Mouse (Mus musculus) liver, embryonic 14.5 days (tissue): ENCODE data around the gene Pole. TPM values are rescaled to one million over a fixed set of nuclear protein-coding genes. Genes with fewer than 3 reads are reported as not detected.

Experiments
- ATAC-seq: fragments of 200-750 bp; cut with Nextera tagmentation; 2 replicates; pipeline ENCODE4 v1.8.0; 2017; ENCODE audit warnings: moderate number of reproducible peaks, mild to moderate bottlenecking, moderate library complexity; ENCODE audit not compliant: insufficient read depth
- DNase-seq, 3 experiments: peaks; one replicate each; pipeline ENCODE4 v3.0.0-alpha.2; 2012 to 2013; ENCODE audit warnings: low read depth in 3 of 3, low spot score in 3 of 3
- H3K27ac ChIP-seq: fragments of 300-500 bp; sonication (generic); 2 replicates; pipeline ENCODE4 v1.5.1; 2014; ENCODE audit warnings: moderate library complexity, mild to moderate bottlenecking, control low read depth, inconsistent platforms
- H3K27me3 ChIP-seq: fragments of 300-500 bp; sonication (generic); 2 replicates; pipeline ENCODE4 v1.6.1; 2014; ENCODE audit warnings: mild to moderate bottlenecking, low read length, moderate library complexity; ENCODE audit not compliant: control insufficient read depth, insufficient read depth
- H3K36me3 ChIP-seq: fragments of 300-500 bp; sonication (generic); replicated peaks from 2 replicates; pipeline ENCODE4 v1.6.1; 2014; ENCODE audit warnings: low read depth; ENCODE audit not compliant: control insufficient read depth, insufficient read depth
- H3K4me1 ChIP-seq, 2 experiments: fragments of 200-500 bp in 1 of 2; fragments of 300-500 bp in 1 of 2; sonication (generic) in 1 of 2; replicated peaks; 2 replicates each; pipeline ENCODE4 v1.6.1; 2012 to 2014; ENCODE audit warnings: antibody characterized with exemption in 1 of 2, inconsistent platforms in 1 of 2, low read length in 1 of 2; ENCODE audit not compliant: control insufficient read depth in 2 of 2, insufficient read depth in 2 of 2
- H3K4me2 ChIP-seq: fragments of 300-500 bp; sonication (generic); 2 replicates; pipeline ENCODE4 v1.6.1; 2014; ENCODE audit warnings: low read depth, mild to moderate bottlenecking, control low read depth, moderate library complexity
- H3K4me3 ChIP-seq, 2 experiments: fragments of 200-500 bp in 1 of 2; fragments of 300-500 bp in 1 of 2; sonication (generic) in 1 of 2; 2 replicates each; pipeline ENCODE4 v1.5.1; 2012 to 2014; ENCODE audit warnings: low read depth in 2 of 2, low read length in 2 of 2, mild to moderate bottlenecking in 2 of 2, control low read depth in 1 of 2, inconsistent platforms in 1 of 2, moderate library complexity in 1 of 2; ENCODE audit not compliant: insufficient read depth in 1 of 2
- H3K9ac ChIP-seq: fragments of 300-500 bp; sonication (generic); replicated peaks from 2 replicates; pipeline ENCODE4 v1.6.1; 2014; ENCODE audit warnings: mild to moderate bottlenecking, control low read depth, moderate library complexity
- H3K9me3 ChIP-seq: fragments of 300-500 bp; sonication (generic); 2 replicates; pipeline ENCODE4 v1.6.1; 2016; ENCODE audit warnings: low read length, mixed read lengths; ENCODE audit not compliant: control insufficient read depth
- CTCF ChIP-seq: IDR thresholded peaks from 2 replicates; pipeline ENCODE4 v1.5.1; 2016; ENCODE audit warnings: antibody characterized with exemption, low read depth, control low read depth
- EP300 ChIP-seq: IDR thresholded peaks from 2 replicates; pipeline ENCODE4 v1.6.1; 2016; ENCODE audit warnings: antibody characterized with exemption, low read depth
- WGBS: fragments of 180-500 bp; shearing (Covaris S2); extraction: QIAGEN DNeasy Blood & Tissue Kit; methylation state at CpG from one replicate; pipeline ENCODE4 v1.1.7; 2014; ENCODE audit not compliant: insufficient replicate concordance; 5-methylcytosine and 5-hydroxymethylcytosine counted together
- polyA plus RNA-seq, 2 experiments: library from polyadenylated mRNA; depleted of rRNA in 1 of 2; stranded (reverse) in 1 of 2; unstranded in 1 of 2; fragments of >200 nt; fragmentation: Nextera tagmentation in 1 of 2; extraction: Ambion mirVana in 1 of 2; gene quantifications; 2 replicates each; pipeline versions ENCODE4 v1.2.1 to v1.2.3; 2012 to 2014

Gene Pole
- polyA plus RNA-seq, 2 experiments = 16.7 to 18.8 TPM

GRCm38 (mm10) chr5:110379823-110380222, 93.7 kb downstream of the Pole start:
- Histone ChIP-seq H3K4me3 (no peak overlapping the region), H3K4me2 (no peak overlapping the region), H3K27me3 (no peaks in the 10 kb centered on the region), H3K36me3 (no peaks in the 10 kb centered on the region), H3K9ac (no peak overlapping the region), H3K27ac (no peak overlapping the region), H3K4me1 (no peaks in the 10 kb centered on the region), H3K9me3 (no peaks in the 10 kb centered on the region)
- ATAC-seq (no peak), DNase-seq (no peak)
- TF ChIP-seq EP300 = no peak
- TF ChIP-seq CTCF = no peak
- WGBS = 74% methylated on average over 4 of the region's 4 CpGs

GRCm38 (mm10) chr5:110384491-110384890, 98.4 kb downstream of the Pole start:
- Histone ChIP-seq H3K9me3 (no peaks in the 10 kb centered on the region), H3K4me2 (no peak overlapping the region), H3K9ac (no peak overlapping the region), H3K27ac (no peak overlapping the region), H3K36me3 (no peaks in the 10 kb centered on the region), H3K27me3 (peaks cover 13% of the 10 kb centered on the region), H3K4me1 (no peaks in the 10 kb centered on the region), H3K4me3 (no peak overlapping the region)
- TF ChIP-seq CTCF (no peak), EP300 (no peak)
- ATAC-seq (no peak), DNase-seq (no peak)
- 75% methylated on average over 6 of the region's 6 CpGs for WGBS

- ATAC-seq = no peak
Observed at GRCm38 (mm10) chr5:110385263-110385662, 99.2 kb downstream of the Pole start.

GRCm38 (mm10) chr5:110386371-110387330, 100.5 kb downstream of the Pole start:
- peak overlapping the region; percentile 34 to 45 for H3K4me3 ChIP-seq
- H3K4me2 ChIP-seq = peak overlapping the region; percentile 61
- no peak overlapping the region for H3K9ac ChIP-seq
- peaks cover 13% of the 10 kb centered on the region for H3K27me3 ChIP-seq
- H3K9me3 ChIP-seq = no peaks in the 10 kb centered on the region
- no peak overlapping the region for H3K27ac ChIP-seq
- TF ChIP-seq CTCF = no peak
- no peak for TF ChIP-seq EP300
- ATAC-seq = peak; percentile 63
- 5% methylated on average over 89 of the region's 90 CpGs for WGBS
- no peaks in the 10 kb centered on the region for H3K4me1 ChIP-seq
- no peak for DNase-seq
- H3K36me3 ChIP-seq = no peaks in the 10 kb centered on the region

More at GRCm38 (mm10) chr5:110385263-110385662, 99.2 kb downstream of the Pole start:
- peaks cover 13% of the 10 kb centered on the region for H3K27me3 ChIP-seq
- WGBS = 59% methylated on average over 4 of the region's 4 CpGs
- H3K27ac ChIP-seq = no peak overlapping the region
- H3K4me3 ChIP-seq = no peak overlapping the region
- H3K9me3 ChIP-seq = no peaks in the 10 kb centered on the region
- H3K4me2 ChIP-seq = no peak overlapping the region
- no peaks in the 10 kb centered on the region for H3K4me1 ChIP-seq
- TF ChIP-seq EP300 = no peak
- no peak for TF ChIP-seq CTCF
- H3K9ac ChIP-seq = no peak overlapping the region
- no peaks in the 10 kb centered on the region for H3K36me3 ChIP-seq
- no peak for DNase-seq

Other genes starting within 250 kb of the Pole start
- gene Gm17655, start 213.8 kb upstream of the Pole start, polyA plus RNA-seq (2012; rRNA removed) = 0.30 and 0.59 TPM in 2 replicates
- gene Gm17655, start 213.8 kb upstream of the Pole start, polyA plus RNA-seq (2014; fragmentation: Nextera tagmentation; extraction: Ambion mirVana) = 2.0 and 2.3 TPM in 2 replicates
- gene Gm35315, start 191.9 kb upstream of the Pole start, polyA plus RNA-seq (2012; rRNA removed) = 0.53 and 0.81 TPM in 2 replicates
- gene Gm35315, start 191.9 kb upstream of the Pole start, polyA plus RNA-seq (2014; fragmentation: Nextera tagmentation; extraction: Ambion mirVana) = 0.51 and 0.81 TPM in 2 replicates
- 0.13 and 0.24 TPM in 2 replicates for gene Plcxd1, start 186.3 kb upstream of the Pole start, polyA plus RNA-seq (2012; rRNA removed)
- gene Plcxd1, start 186.3 kb upstream of the Pole start, polyA plus RNA-seq (2014; fragmentation: Nextera tagmentation; extraction: Ambion mirVana) = 0.14 and 0.18 TPM in 2 replicates
- 20.3 and 21.4 TPM in 2 replicates for gene Gtpbp6, start 178.1 kb upstream of the Pole start, polyA plus RNA-seq (2012; rRNA removed)
- gene Gtpbp6, start 178.1 kb upstream of the Pole start, polyA plus RNA-seq (2014; fragmentation: Nextera tagmentation; extraction: Ambion mirVana) = 4.6 and 6.1 TPM in 2 replicates
- gene Zfp605, start 176.2 kb upstream of the Pole start, polyA plus RNA-seq (2012; rRNA removed) = 0.47 and 0.66 TPM in 2 replicates
- gene Zfp605, start 176.2 kb upstream of the Pole start, polyA plus RNA-seq (2014; fragmentation: Nextera tagmentation; extraction: Ambion mirVana) = 0.62 and 0.86 TPM in 2 replicates
- gene Chfr, start 150.5 kb upstream of the Pole start, polyA plus RNA-seq (2012; rRNA removed) = 15.8 and 16.0 TPM in 2 replicates
- 18.3 and 19.1 TPM in 2 replicates for gene Chfr, start 150.5 kb upstream of the Pole start, polyA plus RNA-seq (2014; fragmentation: Nextera tagmentation; extraction: Ambion mirVana)
- 3.4 and 4.4 TPM in 2 replicates for gene Golga3, start 109.6 kb upstream of the Pole start, polyA plus RNA-seq (2012; rRNA removed)
- gene Golga3, start 109.6 kb upstream of the Pole start, polyA plus RNA-seq (2014; fragmentation: Nextera tagmentation; extraction: Ambion mirVana) = 5.7 and 7.4 TPM in 2 replicates
- gene Ankle2, start 55.3 kb upstream of the Pole start, polyA plus RNA-seq (2012; rRNA removed) = 3.3 and 5.8 TPM in 2 replicates
- gene Ankle2, start 55.3 kb upstream of the Pole start, polyA plus RNA-seq (2014; fragmentation: Nextera tagmentation; extraction: Ambion mirVana) = 10.4 and 11.9 TPM in 2 replicates
- gene Pgam5, start 16.4 kb upstream of the Pole start, polyA plus RNA-seq (2012; rRNA removed) = 17.0 and 17.6 TPM in 2 replicates
- 26.3 and 31.4 TPM in 2 replicates for gene Pgam5, start 16.4 kb upstream of the Pole start, polyA plus RNA-seq (2014; fragmentation: Nextera tagmentation; extraction: Ambion mirVana)
- 13.6 and 16.0 TPM in 2 replicates for gene Pxmp2, start 120 bp upstream of the Pole start, polyA plus RNA-seq (2012; rRNA removed)
- gene Pxmp2, start 120 bp upstream of the Pole start, polyA plus RNA-seq (2014; fragmentation: Nextera tagmentation; extraction: Ambion mirVana) = 31.7 and 36.7 TPM in 2 replicates
- 0.03 and 0.06 TPM in 2 replicates for gene P2rx2, start 56.9 kb downstream of the Pole start, polyA plus RNA-seq (2012; rRNA removed)
- not detected in 2 replicates for gene P2rx2, start 56.9 kb downstream of the Pole start, polyA plus RNA-seq (2014; fragmentation: Nextera tagmentation; extraction: Ambion mirVana)
- not detected in 2 replicates for gene Lrcol1, start 58.4 kb downstream of the Pole start, polyA plus RNA-seq (2012; rRNA removed)
- not detected in 2 replicates for gene Lrcol1, start 58.4 kb downstream of the Pole start, polyA plus RNA-seq (2014; fragmentation: Nextera tagmentation; extraction: Ambion mirVana)
- 9.5 and 10.4 TPM in 2 replicates for gene Fbrsl1, start 162.2 kb downstream of the Pole start, polyA plus RNA-seq (2012; rRNA removed)
- gene Fbrsl1, start 162.2 kb downstream of the Pole start, polyA plus RNA-seq (2014; fragmentation: Nextera tagmentation; extraction: Ambion mirVana) = 4.3 and 4.6 TPM in 2 replicates